Mouse (Mus musculus) liver (tissue): ENCODE data around the gene Btbd11.
"Not testable (repeated sequence)": the region's sequence is repeated elsewhere in the genome, so short reads cannot be mapped to it uniquely, and the experiment has no call there.

Experiments
- DNase-seq: peaks from one replicate; pipeline ENCODE4 v3.0.0-alpha.2; 2020; ENCODE audit warnings: mixed read lengths

Btbd11 gene

DNA sequence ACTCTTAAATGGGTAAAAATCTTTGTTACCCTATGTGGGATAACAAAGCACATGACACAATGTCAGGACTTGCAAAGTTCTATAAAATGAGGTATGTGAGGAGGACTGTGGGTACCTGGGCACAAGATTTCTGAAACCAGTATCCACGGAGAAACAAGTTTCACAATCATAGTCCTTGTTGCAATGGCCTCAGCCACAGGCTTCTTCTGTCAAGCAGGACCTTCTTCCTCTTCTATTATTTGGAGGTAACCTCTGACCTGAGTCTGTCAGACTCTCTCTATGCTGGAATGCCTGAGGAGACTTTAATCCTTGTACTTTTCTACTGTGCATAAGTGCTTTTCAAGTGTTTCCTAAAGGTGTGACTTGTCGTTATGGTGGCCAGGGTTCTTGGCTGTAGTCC, 307.8 kb downstream of the Btbd11 start:
- DNase-seq, result not testable (repeated sequence)

DNA sequence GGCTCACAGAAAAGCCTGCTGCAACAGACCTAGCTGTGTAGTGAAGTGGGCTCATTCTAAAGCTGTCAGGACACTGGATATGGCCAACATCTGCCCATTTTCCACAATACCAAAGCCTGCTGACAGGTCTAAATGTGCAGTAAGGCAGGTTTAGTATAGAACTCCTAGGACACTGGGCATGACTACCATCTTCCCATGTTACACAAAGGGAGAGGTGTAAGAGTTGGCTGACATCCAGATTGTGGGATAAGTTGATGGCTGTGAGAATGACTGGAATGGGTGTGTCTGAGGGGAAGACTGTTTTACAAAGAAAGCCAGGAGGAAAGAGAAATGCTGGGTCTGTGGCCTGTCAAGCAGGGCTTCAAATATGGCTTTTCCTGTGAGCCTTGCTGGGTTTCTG, 313.1 kb downstream of the Btbd11 start:
- DNase-seq, result no peak

DNA sequence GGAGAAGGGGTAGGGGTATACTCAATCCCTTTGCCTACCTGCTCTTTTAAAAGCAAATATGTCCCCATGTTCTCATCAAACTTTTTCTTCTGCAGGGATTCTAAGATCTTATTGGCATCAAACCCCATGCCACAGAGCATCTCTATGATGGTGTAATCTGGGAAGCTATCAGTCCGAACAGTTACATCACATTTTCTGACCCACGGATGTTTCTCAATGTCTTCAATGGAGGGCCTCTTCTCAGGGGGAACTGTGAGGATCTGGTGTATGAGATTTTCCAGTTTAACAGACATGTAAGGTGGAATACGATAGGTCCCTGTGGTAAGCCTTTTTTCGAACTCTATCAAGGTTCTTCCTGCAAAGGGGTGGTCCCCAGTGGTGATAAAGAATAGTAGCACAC, 323.2 kb downstream of the Btbd11 start:
- DNase-seq, result not testable (repeated sequence)
